Mouse (Mus musculus) CH12.LX (cell line): ENCODE data around the gene Tbx1. TPM values are rescaled to one million over a fixed set of nuclear protein-coding genes. Genes with fewer than 3 reads are reported as not detected.

ENCODE experiments used
- DNase-seq: peaks from one replicate; pipeline ENCODE4 v3.0.0-alpha.2; 2013; ENCODE audit errors: extremely low read depth
- H3K27ac ChIP-seq: 2 replicates; pipeline ENCODE4 v1.5.1; 2012; ENCODE audit warnings: low read depth, mild to moderate bottlenecking, control low read depth, moderate library complexity; ENCODE audit not compliant: insufficient read depth
- H3K27me3 ChIP-seq: replicated peaks from 2 replicates; pipeline ENCODE3; 2012; ENCODE audit warnings: inconsistent platforms
- H3K36me3 ChIP-seq, 2 experiments: replicated peaks in 1 of 2; 2 replicates each; pipeline versions ENCODE3 to v1.6.1; 2012; ENCODE audit warnings: inconsistent platforms in 1 of 2, low read length in 1 of 2, mild to moderate bottlenecking in 1 of 2, mixed read lengths in 1 of 2, moderate library complexity in 1 of 2; ENCODE audit not compliant: control insufficient read depth in 1 of 2, insufficient read depth in 1 of 2
- H3K4me1 ChIP-seq, 2 experiments: 2 replicates each; pipeline ENCODE4 v1.6.1; 2012; ENCODE audit warnings: inconsistent platforms in 1 of 2, moderate library complexity in 1 of 2; ENCODE audit not compliant: insufficient read depth in 2 of 2, control insufficient read depth in 1 of 2
- H3K4me2 ChIP-seq: 2 replicates; pipeline ENCODE4 v1.6.1; 2012; ENCODE audit warnings: low read depth, mild to moderate bottlenecking, control low read depth; ENCODE audit not compliant: poor library complexity, insufficient read depth, severe bottlenecking
- H3K4me3 ChIP-seq, 3 experiments: fragments of 150-350 bp in 1 of 3; sonication (generic) in 1 of 3; replicated peaks in 1 of 3; 2 replicates each; pipeline versions ENCODE3 to v1.5.1; 2011 to 2012; ENCODE audit warnings: low read depth in 2 of 3, low read length in 2 of 3, mild to moderate bottlenecking in 2 of 3, moderate library complexity in 2 of 3, control low read depth in 1 of 3, improper control_type of control experiment in 1 of 3, inconsistent platforms in 1 of 3, mixed read lengths in 1 of 3; ENCODE audit not compliant: poor library complexity in 1 of 3
- H3K79me2 ChIP-seq: replicated peaks from 2 replicates; pipeline ENCODE4 v1.6.1; 2012; ENCODE audit warnings: mild to moderate bottlenecking, moderate library complexity; ENCODE audit not compliant: control insufficient read depth, poor library complexity, insufficient read depth, severe bottlenecking; ENCODE audit errors: extremely low read depth
- H3K9ac ChIP-seq: 2 replicates; pipeline ENCODE4 v1.6.1; 2012; ENCODE audit warnings: low read depth, mild to moderate bottlenecking, control low read depth, moderate library complexity; ENCODE audit not compliant: insufficient read depth
- H3K9me3 ChIP-seq: replicated peaks from 2 replicates; pipeline ENCODE3; 2012; ENCODE audit warnings: low read length, inconsistent platforms, mixed read lengths
- BHLHE40 ChIP-seq: IDR thresholded peaks from 2 replicates; pipeline ENCODE4 v1.6.1; 2011; ENCODE audit warnings: mild to moderate bottlenecking, low read depth, low read length, improper control_type of control experiment
- CTCF ChIP-seq, 2 experiments: IDR thresholded peaks in 1 of 2; conservative IDR thresholded peaks in 1 of 2; 2 replicates each; pipeline ENCODE4 v1.5.1; 2011 to 2012; ENCODE audit warnings: low read depth in 2 of 2, low read length in 2 of 2, improper control_type of control experiment in 1 of 2, inconsistent platforms in 1 of 2, mild to moderate bottlenecking in 1 of 2, moderate library complexity in 1 of 2
- ELF1 ChIP-seq: IDR thresholded peaks from 2 replicates; pipeline ENCODE4 v1.6.1; 2014; ENCODE audit warnings: low read depth, mild to moderate bottlenecking, inconsistent platforms, low read length, improper control_type of control experiment
- HCFC1 ChIP-seq: IDR thresholded peaks from 2 replicates; pipeline ENCODE4 v1.6.1; 2012; ENCODE audit warnings: low read depth, mild to moderate bottlenecking, inconsistent platforms, low read length, improper control_type of control experiment
- MEF2A ChIP-seq: IDR thresholded peaks from 2 replicates; pipeline ENCODE4 v1.6.1; 2014; ENCODE audit warnings: low read depth, mild to moderate bottlenecking, inconsistent platforms, low read length, improper control_type of control experiment, borderline replicate concordance
- MXI1 ChIP-seq: IDR thresholded peaks from 2 replicates; pipeline ENCODE4 v1.6.1; 2011; ENCODE audit warnings: mild to moderate bottlenecking, low read depth, low read length, improper control_type of control experiment
- POLR2A ChIP-seq: IDR thresholded peaks from 2 replicates; pipeline ENCODE4 v1.6.1; 2011; ENCODE audit warnings: low read depth, mild to moderate bottlenecking, improper control_type of control experiment, low read length
- SIN3A ChIP-seq: IDR thresholded peaks from 2 replicates; pipeline ENCODE4 v1.6.1; 2012; ENCODE audit warnings: low read length, improper control_type of control experiment, inconsistent platforms
- SMC3 ChIP-seq: IDR thresholded peaks from 2 replicates; pipeline ENCODE4 v1.6.1; 2011; ENCODE audit warnings: low read depth, low read length, improper control_type of control experiment
- USF1 ChIP-seq: IDR thresholded peaks from 2 replicates; pipeline ENCODE4 v1.6.1; 2014; ENCODE audit warnings: low read depth, mild to moderate bottlenecking, inconsistent platforms, low read length, improper control_type of control experiment
- ZKSCAN1 ChIP-seq: IDR thresholded peaks from 2 replicates; pipeline ENCODE4 v1.6.1; 2012; ENCODE audit warnings: low read depth, inconsistent platforms, low read length, improper control_type of control experiment, borderline replicate concordance
- ZMIZ1 ChIP-seq: IDR thresholded peaks from 2 replicates; pipeline ENCODE4 v1.6.1; 2012; ENCODE audit warnings: low read depth, mild to moderate bottlenecking, inconsistent platforms, low read length, improper control_type of control experiment
- dilution Hi-C: fragments of 300-500 bp; cut with MboI; formaldehyde crosslinking; loops from 2 replicates; pipeline ENCODE4 v1.14.3; 2020; ENCODE audit warnings: low sequenced_read_pairs; ENCODE audit not compliant: extremely low pct_unique_long_range_greater_than_20kb, extremely low pct_ligation_motif_present
- in situ Hi-C: fragments of 300-500 bp; cut with MboI; formaldehyde crosslinking; loops from 3 replicates; pipeline ENCODE4 v1.14.3; 2019; ENCODE audit warnings: low sequenced_read_pairs, low pct_ligation_motif_present, low pct_unique_long_range_greater_than_20kb, mixed read lengths
- polyA plus RNA-seq: library from polyadenylated mRNA; unstranded; fragments of >175 nt; gene quantifications from 2 replicates; pipeline ENCODE4 v1.2.1, GENCODE M21; 2012; ENCODE audit warnings: low read depth; ENCODE audit not compliant: insufficient read length
- total RNA-seq, 2 experiments: library from RNA; depleted of rRNA; stranded (reverse); fragments of 300-350 nt in 1 of 2; fragments of >200 nt in 1 of 2; gene quantifications; 2 replicates each; pipeline ENCODE4 v1.2.3; 2012 to 2014

Gene Tbx1
- total and polyA plus RNA-seq, 3 experiments, result 0.04 TPM; not detected in 2

DNA sequence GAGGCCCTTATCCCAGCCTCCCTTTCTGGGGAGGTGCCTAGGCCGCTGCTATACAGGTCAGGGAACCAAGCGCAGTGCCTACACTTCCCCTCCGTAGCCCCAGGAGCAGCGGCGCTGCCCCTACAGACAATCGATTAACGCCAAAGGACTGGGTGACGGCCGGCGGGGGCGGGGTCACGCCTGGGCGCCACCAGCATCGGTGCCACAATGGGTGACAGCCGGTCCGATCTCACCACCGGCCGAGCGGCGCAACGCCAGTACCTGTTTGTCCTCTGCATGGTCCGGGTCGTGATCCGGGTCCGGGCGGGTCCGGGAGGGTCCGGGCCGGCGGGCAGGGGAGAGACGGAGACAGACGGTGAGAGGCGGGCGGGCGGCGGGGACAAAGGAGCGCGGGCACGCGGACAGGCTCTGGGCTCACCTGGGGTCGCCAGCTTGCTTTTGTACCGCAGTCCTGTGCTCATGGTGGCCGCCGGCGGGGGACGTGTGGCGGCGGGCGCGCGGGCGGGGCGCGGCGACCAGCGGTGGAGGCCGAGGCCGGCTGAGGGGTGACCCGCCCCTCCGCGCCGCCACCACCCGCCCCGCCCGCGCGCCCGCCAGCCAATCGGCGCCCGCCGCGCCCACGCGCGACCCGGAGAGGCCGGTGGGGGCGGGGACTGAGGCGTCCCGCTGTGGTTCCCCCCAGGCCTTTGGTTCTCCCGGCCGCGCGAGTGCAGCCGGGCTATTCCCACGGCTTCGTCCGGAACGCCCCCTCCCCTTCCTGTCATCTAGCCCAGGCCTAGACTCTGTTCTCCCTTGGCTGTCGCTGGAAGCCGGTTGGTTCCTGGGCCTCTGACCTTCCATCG is 39.1 kb upstream of the Tbx1 start, which contains the start of gene Sept5:
Gene Sept5, minus strand, starts transcription at position 565 of the 842 bp plus-strand sequence.
- peak within 1 kb of the TSS; percentile 2; the same call in 1 of the 2 replicates for H3K9ac ChIP-seq
- peak within 1 kb of the TSS; percentile 16 to 62 (median 39) for H3K4me3 ChIP-seq
- H3K79me2 ChIP-seq, result no peaks in the 10 kb centered on the region
- H3K4me1 ChIP-seq, result peaks cover 5 to 26% of the 10 kb centered on the region in 2 experiments; a peak in 3 of 4 replicates
- no peak within 1 kb of the TSS for H3K27ac ChIP-seq
- peaks cover 2% of the 10 kb centered on the region for H3K9me3 ChIP-seq
- dilution Hi-C loops, result no loop called here
- in situ Hi-C loops, result no loop called here
- no peaks in the 10 kb centered on the region for H3K36me3 ChIP-seq
- H3K27me3 ChIP-seq, result peaks cover 91% of the 10 kb centered on the region
- TF ChIP-seq ELF1 (0 out of 2 replicates have a peak, but pooled peaks have one; percentile 6), ZKSCAN1 (no peak), SIN3A (peak; percentile 51), ZMIZ1 (no peak), MXI1 (0 out of 2 replicates have a peak, but pooled peaks have one; percentile 41)
- no peak for DNase-seq
- H3K4me2 ChIP-seq, result peak within 1 kb of the TSS; percentile 44

DNA sequence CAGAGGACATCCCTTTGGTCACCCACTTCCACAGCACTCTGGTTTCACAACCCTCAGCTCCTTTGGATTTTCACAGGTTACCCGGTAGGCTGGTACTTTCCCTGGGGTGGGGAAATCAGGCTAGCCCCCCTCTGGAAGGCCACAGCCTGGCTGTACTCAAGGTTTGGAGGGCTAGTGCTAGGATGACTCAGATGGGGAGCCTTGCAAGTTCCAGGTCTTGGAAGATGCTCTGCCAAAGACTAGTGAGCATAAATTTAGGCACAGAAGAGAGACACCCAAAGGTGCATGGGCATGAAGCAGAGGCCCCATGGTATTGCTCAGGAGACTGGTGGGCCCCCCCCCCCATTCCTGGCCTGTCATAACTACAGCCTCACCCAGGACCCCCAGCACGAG is 38.5 kb upstream of the Tbx1 start:
- dilution Hi-C loops (no loop called here), in situ Hi-C loops (no loop called here)
- peak overlapping the region; percentile 2; the same call in 1 of the 2 replicates for H3K9ac ChIP-seq
- peak overlapping the region; percentile 44 for H3K4me2 ChIP-seq
- H3K27ac ChIP-seq, result no peak overlapping the region
- TF ChIP-seq SIN3A, result no peak
- no peak for TF ChIP-seq USF1
- no peak for TF ChIP-seq CTCF (conservative IDR thresholded peaks at IDR 0.05 in 1 of 2, IDR thresholded peaks at IDR 0.05 in 1 of 2; ENCODE audit: low read depth in 2 of 2, low read length in 2 of 2)
- no peak for TF ChIP-seq MEF2A
- no peak for TF ChIP-seq SMC3
- TF ChIP-seq POLR2A, result no peak
- TF ChIP-seq HCFC1, result no peak
- TF ChIP-seq BHLHE40, result no peak
- H3K4me1 ChIP-seq, result peaks cover 5 to 26% of the 10 kb centered on the region in 2 experiments; a peak in 3 of 4 replicates
- H3K27me3 ChIP-seq, result peaks cover 98% of the 10 kb centered on the region
- no peak for DNase-seq
- no peaks in the 10 kb centered on the region for H3K79me2 ChIP-seq
- H3K36me3 ChIP-seq, result no peaks in the 10 kb centered on the region
- H3K4me3 ChIP-seq, result peak overlapping the region in 2 of 3 experiments; percentile 39 to 62
- peaks cover 1% of the 10 kb centered on the region for H3K9me3 ChIP-seq
